Mouse (Mus musculus) lung, adult 18-20 months (tissue): ENCODE measurements around the gene Arid5a.
A peak's percentile ranks its signal among the peaks of the same experiment; 100 is the strongest.

ENCODE experiments used
- DNase-seq, 2 experiments: peaks; one replicate each; pipeline ENCODE4 v3.0.0; 2022; ENCODE audit warnings: mixed read lengths in 2 of 2

The Arid5a gene

DNA sequence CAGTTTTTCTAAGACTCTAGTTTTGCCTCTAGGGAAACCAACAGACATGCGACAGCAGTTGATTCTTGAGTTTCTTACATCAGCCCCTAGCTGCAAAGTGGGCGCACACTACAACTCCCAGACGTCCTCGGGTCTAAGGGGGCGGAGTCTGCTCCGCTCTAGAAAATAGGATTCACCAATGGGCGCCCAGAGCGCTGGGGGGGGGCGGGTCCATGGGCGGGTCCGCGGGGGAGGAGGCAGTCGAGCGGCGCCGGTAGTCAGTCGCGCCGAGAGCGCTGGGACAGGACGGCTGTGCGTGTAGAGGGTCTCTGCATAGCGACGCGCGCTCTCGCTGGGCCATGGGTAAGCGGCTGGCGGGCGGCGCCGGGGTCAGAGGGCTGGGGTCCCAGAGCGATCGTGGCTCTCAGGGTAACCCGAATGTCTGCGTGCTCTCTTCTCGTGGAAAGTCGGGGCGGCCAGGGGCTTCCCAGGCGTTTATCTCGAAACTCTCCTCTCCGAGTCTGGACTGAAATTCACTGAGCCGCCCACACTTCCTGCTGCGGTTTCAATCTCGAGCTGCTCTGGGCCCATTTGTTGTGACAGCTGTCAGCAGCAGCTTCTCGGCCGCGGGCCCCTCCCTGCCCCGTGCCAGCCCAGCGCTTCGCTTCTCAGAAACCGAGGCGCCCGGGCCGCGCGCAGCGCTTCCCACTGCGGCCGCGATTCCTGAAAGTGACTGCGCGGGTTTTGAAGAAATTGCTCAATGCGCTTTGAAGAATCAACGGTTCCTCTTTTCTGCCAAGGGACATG lies at the start of gene Arid5a:
Gene Arid5a (plus strand): TSS at position 239 of the 786 bp plus-strand sequence.
- DNase-seq: peak; percentile 88 to 90

DNA sequence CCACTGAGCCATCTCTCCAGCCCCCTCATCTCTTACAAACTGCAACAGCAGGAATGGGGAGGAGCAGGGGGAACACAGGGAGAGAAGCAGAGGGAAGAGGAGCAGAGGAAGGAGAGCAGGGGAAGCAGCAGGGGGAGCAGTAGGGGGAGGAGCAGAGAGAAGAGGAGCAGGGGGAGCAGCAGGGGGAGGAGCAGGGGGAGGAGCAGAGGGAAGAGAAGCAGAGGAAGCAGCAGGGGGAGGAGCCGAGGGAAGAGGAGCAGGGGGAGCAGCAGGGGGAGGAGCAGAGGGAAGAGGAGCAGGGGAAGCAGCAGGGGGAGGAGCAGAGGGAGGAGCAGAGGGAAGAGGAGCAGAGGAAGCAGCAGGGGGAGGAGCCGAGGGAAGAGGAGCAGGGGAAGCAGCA lies 48.9 kb upstream of the Arid5a start:
- DNase-seq: no peak

DNA sequence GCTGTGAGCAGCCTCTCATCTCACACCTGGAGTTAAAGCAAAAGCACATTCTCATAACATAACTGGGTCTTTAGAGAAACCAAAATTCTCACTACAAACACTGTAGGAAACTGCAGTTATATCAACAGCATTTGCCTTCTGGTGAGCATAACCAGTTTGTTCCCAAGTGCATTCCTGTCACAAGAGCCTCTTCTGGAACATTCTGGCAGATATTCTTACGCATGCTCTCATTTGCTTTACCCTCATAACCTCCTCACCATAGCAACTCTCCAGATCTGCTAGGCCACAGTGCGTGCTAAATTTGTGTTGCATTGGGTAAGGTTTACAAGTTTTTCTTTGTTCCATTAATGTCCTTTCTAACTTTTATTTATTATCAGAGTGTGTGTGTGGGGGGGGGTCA lies 48.3 kb upstream of the Arid5a start:
- no peak for DNase-seq

DNA sequence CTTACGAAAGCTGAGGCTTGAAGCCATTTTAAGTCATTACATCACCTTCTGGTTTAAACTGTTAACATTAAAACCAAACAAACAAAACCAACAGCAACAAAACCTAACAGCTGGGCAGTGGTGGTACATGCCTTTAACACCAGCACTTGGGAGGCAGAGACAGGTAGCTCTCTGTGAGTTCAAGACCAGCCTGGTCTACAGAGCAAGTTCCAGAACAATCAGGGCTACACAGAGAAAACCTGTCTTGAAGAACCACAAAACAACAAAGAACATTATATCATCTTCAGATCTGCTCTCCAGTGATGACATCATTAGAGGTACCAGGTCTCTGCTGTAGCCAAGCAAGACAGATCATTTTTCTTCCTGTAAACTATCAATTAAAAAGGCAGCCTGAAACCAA lies 47.1 kb upstream of the Arid5a start:
- no peak for DNase-seq

DNA sequence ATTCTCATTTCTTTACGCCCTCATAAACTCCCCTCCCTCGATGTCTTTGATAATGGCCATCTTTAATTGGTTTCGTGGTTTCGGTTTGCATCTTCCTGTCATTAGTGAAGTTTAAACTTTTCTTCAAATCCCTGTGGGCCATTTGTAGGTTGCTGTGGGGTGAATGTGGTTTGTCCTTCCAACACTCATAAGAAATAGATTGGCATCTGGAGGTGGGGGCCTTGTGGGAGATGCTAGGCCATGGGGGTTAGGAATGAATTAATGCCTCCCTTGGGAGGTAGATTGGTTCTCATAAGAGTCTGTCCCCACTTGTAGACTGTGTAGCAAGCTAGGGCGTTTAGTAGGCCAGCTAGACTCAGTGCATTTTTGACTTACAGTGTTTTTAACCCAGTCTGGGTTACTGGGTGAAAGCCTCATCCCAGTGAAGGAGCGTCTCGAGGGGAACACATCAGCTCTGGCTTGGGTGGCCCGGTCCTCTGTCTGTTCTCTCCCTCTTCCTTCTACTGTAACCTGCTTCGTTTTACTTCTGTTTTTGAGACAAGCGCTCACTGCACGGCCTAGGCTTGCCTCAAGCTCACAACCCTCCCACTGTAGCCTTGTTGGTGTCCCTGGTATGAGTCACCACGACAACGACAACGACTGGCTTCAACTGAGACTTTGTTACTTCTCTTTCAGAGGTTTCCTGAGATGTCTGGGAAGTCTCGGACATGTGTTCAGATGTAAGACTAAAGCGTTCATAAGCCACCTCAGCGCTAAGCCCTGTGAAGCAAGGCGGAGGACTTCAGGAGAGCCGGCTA lies 45.6 kb upstream of the Arid5a start:
- DNase-seq: peak; percentile 42

DNA sequence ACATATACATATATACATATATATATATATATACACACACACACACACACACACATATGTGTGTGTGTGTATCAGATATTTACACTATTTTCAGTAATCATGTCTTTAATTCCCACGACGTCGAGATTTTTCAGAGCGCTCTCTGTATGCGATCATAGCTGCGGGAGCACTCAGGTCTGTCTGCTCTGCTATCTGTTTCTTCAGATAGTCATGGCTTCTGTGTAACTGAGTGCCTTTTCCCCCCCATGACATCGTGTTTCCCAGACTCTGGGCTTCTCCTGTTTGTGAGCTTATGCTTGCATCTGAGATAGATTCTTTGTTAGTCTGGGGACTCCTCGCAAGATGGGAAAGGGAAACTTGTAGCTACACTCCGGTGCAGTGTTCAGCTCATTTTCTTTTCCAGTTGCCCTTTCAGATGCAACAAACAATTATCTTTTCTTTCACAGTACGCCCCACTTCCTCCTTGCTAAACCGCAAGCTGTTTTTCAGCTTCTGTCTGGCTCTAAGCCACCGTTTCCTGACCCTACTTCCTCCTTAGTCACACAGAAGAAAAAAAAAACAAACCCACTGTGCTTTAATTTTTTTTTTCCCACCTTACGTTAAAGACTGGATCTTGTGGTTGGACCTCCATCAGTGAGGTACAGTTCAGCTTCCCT lies 43.6 kb upstream of the Arid5a start:
- DNase-seq: peak; percentile 74 to 77

DNA sequence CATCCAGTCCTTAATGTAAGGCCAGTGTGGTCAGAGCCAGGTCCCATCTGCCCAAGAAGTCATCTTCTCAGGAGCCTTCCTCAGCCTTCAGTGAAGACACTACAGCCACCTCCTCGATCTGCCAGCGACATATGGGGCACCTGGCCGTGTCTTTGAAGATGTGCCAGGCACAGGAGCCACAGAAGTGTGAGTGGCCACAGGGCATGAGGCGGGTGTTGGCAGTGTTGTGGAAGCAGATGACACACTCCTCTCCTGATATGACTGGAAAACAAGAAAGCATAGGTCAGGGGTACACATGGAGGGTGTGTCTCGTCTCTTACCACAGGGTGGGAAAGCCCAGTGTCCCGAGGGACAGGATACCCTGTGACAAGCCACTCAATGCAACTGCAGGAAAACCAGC lies 41.2 kb upstream of the Arid5a start:
- no peak for DNase-seq

DNA sequence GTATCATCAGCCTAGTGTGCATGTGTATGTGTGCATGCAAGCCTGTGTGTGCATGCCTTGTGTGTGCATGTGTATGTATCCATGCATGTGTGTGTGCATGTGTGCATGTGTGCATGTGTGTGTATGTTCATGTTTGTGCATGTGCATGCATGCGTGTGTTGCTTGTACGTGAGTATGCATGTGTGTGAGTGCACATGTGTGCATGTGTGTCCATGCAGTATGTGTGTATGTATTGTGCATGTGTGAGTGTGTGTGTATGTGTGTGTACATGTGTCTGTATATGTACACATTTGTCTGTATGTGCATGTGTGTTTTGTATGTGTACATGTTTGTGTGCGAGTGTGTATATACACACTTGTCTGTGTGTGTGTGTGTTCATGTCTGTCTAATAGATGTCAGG lies 39.9 kb upstream of the Arid5a start:
- no peak for DNase-seq

DNA sequence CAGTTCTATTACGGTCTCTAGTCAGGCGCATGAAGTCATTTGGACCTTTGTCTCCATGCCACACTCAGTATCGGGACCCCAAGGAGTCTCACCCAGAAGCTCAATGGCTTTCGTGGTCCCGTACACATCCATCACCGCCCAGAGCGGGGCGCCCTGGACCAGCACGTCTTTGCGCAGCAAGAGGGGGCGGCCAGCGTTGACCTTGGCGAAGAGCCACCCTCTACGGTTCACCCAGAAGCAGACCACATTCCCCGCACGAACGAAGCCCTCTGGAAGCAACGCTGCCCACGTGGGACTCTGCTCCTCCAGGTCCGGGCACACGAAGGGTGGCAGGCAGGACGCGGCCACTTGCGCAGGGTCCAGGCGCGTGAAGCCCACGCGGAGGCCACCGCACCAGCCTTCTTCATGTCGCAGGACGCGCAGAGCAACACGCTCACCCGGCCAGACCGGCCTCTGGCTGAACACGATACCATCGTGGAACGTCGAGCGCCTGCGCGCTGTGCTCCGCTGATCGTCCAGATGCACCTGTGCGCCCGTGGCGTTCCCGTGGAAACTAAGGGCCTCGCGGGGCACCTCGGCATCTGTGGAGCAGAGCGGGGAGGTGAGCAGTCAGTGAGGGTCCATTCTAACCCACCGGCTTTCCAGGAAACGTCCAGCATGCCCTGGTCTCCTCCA lies 38.3 kb upstream of the Arid5a start:
- DNase-seq: no peak

DNA sequence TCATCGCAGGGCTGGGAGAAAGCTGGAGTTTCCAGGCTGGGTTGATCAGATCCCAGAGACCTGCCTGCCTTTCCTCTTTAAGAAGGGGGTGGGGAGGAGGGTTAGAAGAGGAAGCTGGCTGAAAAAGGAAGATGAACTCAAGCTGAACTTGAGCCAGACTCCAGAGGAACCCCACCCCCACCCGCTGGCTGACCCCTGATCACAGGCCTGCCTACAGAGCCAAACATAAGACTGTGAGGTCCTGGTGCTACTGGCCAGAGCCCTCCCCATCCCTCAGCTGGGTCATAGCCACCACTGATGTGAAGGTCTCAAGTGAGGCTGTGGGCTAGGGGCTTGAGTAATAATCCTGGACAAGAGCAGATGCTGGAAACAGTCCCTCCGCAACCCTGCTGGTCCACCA lies 36.9 kb upstream of the Arid5a start:
- DNase-seq: no peak

DNA sequence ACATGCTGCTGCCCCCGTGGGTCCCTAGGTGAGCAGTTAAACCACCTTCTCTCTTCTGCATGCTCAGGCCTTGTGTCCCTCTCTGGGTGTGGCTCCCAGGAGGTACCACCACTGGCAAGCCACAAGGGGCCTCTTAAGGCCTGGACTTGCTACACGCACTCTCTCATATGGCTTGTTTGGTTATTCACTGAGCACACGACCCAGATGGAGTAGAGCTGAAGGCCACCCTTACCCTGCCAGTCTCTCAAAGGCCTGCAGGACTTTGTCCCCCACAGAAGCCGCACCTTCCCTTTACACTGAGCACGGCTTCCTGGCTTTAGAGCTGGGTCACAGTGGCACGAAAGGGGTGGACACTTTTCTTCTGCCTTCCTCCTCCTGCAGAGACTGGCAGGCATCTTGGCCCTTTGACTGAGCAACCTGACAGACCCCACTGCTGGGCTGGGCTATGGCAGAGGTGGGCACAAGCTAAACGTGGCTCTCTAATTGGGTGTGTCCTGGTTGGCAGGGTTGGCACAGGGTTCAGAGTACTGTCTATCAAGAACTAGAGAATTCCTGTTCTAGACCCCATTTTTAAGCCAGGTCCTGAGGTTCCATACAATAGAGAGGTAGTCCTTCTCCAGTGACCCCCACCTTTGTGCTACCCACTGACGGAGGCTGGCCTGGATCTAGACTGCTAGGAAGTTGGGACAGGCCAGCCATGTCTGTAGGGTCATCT lies 35.9 kb upstream of the Arid5a start:
- DNase-seq: no peak

DNA sequence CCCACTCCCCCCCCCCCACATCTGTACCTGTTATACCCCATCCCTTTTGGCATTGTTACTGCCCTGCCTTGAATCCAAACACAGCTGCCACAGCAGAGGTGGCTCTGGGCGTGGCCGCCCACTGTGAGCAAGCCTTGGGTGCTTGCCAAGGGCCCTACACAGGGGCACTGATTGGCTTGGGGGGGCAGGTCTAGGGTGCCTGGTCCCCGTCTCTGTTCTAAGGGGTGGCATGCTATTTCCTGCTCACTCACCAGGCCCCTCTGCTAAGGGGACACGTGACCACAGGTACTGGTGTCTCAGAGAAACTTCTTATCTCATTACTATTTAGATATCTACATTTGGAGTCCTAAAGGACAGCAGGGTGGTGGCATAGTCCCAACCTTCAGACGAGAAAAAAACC lies 35.0 kb upstream of the Arid5a start:
- peak; percentile 63 to 74 for DNase-seq

DNA sequence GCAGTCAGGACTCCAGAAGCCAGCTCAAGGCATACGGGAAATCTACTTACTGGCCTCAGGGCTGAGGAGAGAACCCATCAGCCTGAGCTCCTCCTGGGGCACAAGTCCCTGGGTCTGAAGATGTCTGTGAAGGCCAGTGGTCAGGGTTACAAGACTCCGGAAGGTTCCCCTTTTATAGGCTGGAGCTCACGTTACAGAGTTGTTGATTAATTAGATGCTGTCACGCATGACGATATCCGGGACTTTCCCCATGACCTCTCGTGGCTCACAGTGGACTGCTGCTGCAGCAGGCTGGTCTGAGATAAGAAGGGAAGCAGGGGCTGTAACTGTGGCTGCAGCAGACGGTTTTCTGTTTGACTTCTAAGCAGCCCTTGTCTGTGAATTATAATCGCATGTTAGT lies 34.2 kb upstream of the Arid5a start:
- peak; percentile 70 to 74 for DNase-seq

DNA sequence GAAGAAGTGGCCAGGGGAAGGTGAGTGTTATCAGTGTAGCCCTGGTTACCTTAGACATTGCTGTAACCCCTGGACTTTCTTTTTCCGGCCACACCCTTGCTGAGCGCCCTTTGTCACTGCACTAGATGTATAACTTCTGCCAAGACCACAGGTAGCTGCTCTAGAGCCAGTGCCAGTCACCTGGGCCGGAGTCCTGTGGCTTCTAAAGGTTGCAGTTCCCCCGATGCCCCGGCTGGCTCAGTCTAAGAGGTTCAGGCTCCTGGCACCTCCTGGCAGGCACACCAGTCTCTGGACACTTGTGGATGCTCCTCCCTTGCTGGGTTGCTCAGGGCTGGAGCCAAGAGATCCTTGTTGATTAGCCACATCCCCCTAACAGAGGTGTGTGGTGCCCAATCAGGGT lies 33.1 kb upstream of the Arid5a start, which contains the start of gene Neurl3:
Gene Neurl3 (minus strand): TSS at position 225 of the 400 bp plus-strand sequence.
- no peak for DNase-seq

DNA sequence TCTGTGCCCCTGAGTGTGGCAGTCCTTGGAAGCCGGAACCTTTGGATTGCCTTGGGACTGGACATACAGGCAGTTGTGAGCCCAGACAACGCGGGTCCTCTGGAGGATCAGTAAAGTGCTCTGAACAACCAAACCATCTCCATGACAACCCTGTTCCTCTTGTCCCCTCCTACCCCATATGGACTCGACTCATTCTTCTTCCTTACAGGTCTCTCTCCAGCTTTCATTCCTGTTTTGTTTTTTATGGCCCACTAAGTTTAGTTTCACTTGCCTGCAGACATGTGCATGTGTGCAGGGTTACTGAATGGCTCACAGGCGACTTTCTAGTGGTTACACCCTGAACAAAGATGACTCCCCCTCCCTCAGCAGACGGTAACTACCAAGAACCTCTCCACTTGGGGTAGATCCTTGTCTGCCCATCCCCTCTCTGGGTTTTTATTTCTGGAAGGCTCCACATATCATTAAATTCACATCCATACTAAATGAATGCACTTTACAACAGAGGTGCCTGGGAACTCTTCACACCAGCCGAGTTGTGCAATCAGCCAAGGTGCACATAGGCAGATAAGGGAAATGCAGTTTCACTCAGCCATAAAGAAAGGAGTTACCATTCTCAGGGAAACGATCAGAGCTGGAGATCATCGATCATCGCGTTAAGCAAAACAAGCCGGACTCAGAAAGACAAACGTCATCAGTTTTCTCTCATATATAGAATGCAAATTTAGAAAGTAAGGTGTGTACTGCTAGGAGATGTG lies 31.7 kb upstream of the Arid5a start:
- DNase-seq: no peak

DNA sequence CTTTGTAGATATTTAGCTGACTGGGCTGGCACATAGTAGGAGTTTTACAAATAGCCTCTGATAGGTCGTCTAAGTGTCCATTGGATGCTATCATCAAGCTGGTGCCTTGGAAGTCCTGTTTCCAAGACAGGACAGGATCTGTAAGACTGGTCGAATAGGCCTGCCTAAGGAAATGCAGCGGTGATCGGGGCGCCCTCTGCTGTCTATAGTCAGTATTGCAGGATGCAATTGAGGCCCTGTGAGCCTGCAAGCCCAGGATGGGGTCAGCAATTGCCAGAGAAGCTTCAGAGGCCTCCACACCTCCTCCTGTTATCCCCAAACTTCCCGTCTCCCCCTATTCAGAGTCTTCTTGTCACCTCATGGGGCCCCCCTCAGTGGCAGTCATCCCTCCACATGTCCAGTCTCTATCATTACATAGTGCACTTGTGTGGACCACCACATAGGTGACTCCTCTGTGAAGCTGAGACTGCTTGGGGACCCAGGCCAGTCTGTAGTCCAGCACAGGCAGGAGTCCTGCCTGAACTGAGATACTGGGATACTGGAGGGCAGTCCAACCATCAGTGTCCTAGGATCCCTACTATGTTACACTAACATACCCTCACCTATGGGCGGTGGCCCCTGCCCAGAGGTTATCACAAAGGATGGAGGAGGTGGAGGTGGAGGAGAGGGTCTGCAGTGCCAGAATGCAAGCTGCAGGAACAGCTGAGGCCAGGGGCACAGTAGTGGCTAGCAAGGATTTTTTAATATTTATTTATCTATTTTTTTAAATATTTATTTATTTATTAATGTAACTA lies 30.1 kb upstream of the Arid5a start:
- peak; percentile 76 for DNase-seq

DNA sequence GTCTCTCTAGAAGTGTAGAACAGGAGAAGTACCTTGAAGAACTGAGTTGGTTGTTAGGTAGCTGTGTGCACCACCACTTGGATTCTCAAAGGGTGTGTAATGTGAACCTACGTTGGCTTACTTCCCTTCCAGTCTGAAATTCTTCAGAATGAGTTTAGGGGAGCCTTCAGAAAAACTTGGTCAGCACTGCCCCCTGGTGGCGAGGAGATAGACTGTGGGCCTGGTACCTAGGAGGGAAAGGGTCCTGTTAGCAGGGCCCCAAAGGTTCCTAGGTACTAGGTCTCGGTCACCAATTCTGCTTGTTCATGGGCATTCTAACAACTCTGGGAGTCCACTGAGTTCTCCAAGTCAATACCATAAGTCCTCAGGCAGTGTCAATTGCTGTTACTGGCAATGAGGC lies 28.3 kb upstream of the Arid5a start:
- DNase-seq: peak; percentile 74 to 76

DNA sequence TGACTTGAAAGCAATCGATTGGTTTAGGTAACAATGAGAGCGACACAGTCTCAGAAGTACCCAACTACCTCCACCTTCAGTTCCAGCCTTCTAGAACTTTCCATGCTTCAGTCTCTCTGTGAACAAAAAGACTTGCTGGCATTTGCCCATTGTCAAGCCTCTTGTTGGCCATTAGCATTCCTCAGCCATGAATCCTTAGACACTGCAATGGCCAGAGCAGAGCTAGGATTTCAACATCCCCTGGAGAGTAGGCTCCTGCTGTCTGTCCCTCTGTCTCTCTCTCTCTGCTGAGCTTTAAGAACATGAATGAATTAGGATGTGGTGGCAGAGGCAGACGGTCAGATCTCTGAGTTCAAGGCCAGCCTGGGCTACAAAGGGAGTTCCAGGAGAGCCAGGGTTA lies 26.6 kb upstream of the Arid5a start:
- no peak for DNase-seq

DNA sequence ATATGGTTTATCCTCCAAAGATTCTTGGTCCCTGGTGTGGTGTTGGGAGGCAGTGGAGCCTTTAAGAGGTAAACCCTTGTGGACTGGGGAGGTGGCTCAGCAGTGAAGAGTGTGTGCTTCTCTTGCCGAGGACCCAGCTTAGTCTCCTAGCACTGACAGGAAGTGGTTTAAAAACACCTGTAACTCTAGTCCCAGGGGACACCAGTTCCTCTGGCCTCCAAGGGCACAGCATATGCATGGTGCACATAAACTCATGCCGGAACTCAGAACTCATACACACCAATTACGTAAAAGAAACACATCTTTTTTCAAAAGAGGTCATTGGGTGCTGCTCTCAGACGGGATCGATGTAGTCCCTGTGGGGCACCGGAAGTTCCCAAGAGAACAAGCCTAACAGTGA lies 25.7 kb upstream of the Arid5a start:
- no peak for DNase-seq

DNA sequence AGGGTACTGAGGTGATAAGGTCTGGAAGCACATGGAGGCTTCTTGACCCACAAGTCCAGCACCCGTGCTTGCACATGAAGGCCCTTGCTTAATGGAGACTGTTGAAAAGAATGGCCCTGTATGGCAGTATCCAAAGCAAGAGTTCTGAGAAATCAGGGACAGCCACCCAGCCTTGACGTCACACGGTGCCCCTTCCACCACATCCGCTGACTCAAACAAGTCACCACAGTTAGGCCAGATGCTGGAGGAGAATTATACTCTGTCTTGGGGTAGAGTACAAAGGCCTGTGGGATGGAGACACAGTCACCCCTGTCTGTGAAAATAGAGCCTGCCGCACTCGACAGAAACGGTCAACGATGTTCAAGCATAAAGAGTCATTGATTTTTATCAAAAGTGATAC lies 14.1 kb upstream of the Arid5a start:
- DNase-seq: no peak

DNA sequence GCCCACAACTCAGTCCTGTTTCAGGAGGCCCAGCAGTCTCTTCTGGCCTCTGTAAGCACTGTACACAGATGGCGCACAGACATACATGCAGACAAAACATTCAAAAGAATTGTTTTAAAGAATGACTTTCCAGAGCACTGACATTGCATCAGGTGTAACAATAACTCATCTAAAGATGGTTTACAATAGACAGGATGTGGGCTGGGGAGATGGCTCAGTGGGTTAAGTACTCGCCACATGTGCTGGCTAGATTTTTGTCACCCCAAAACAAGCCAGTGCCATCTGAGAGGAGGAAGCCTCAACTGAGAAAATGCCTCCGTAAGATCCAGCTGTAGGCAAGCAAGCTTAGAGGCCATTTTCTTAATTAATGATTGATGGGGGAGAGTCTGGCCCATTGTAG lies 13.1 kb upstream of the Arid5a start:
- no peak for DNase-seq
